Mouse (Mus musculus) ovary, adult 18-20 months (tissue): ENCODE results near the gene Efcab9.

Experiments used
- DNase-seq: peaks from one replicate; pipeline ENCODE4 v3.0.0; 2022; ENCODE audit warnings: low spot score, mixed read lengths

Gene Efcab9

GRCm38 (mm10) chr11:32531871-32532764 lies at the start of gene Efcab9:
Gene Efcab9, minus strand, starts transcription at chr11:32532081.
- no peak for DNase-seq

DNA sequence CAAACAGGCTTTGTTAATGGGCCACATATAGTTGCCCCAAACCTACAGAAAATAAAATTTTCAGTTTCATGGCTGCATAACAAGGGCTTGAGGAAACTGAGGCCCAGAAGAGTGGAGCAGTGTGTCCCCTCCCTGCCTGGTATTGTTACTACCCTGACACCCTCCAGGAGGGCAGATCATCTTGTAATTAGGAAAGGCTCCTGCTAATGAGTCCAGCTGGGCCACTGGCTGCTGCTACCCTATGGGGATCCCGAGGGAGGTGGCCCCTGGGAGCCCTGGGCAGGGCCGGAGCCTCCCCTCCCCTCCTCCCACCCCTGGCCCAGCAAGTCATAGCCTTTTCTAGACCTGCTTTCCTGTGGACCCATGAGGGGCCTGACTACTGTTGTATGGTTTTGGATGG lies 49.1 kb upstream of the Efcab9 start:
- DNase-seq = no peak

- no peak for DNase-seq
These were observed 48.5 kb upstream of the Efcab9 start for GRCm38 (mm10) chr11:32580305-32580947.

GRCm38 (mm10) chr11:32576760-32577050 lies 44.8 kb upstream of the Efcab9 start:
- DNase-seq = no peak

DNA sequence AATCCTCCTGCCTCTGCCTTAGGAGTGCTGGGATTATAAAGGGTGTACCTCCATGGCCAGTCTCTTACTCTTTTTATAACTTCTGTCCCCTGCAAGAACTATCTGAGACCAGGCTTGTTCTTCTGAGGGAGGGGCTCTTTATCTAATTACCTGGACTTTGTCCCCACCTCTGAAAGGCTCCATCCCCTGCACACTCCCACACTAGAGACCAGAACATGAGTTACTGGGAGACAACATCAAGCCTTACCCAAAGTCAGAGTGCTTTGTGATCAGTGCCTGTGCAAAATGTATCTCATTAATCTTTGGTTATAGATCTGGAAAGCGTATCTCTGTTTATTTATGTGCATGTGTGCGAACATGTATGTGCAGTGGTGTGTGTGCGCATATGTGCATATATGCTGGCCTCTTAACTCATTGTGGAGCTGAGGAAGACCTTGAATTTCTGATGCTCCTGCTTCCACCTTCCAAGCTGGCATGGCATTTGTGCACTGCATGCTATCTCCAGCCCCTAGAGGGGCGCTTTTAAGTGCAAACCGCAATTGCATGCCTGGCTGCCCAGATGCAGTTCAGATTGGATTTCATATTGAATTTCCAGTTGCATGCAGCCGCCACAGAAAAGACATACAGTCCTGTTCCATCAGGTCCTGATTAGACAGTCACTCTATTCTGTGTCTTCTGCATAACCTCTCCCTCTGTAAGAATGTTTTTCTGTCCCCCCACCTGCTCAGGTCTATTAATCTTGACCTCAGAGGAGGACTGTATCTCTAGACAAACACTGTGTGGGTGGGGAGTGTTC lies 44.3 kb upstream of the Efcab9 start:
- no peak for DNase-seq

GRCm38 (mm10) chr11:32573669-32574068 lies 41.8 kb upstream of the Efcab9 start:
- no peak for DNase-seq

GRCm38 (mm10) chr11:32571103-32571502 lies 39.2 kb upstream of the Efcab9 start:
- no peak for DNase-seq

DNA sequence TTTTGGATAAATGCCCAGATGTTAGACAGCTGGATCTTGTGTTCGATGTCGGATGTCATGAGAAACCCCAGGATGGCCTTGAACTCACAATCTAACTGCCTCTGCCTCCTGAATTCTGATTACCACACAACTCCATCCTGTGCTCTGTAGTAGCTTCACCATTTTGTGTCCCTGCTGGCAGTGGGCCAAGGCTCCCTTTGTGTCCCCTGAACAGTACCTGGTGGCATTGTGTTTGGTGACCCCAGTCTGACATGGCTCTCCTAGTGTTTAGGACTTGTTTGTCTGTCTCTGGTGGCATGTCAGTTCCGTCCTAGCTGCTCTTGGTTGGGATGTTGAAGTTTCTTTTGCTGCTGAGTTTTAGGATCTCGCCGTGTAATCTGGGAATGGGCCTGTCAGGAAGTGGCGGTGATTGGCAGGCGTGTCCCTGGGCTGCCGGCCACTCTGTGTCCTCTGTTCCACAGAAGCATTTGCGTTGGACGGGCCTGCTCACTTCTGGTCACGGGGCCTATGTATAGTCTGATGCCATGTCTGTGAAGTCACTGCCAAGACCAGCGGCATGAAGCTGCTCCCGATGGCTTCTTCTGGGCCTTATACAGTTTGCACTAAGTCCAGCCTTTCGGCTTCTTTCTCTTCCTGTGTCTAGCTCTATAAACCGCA lies 36.9 kb upstream of the Efcab9 start:
- no peak for DNase-seq

- DNase-seq = no peak
These were observed 36.2 kb upstream of the Efcab9 start for GRCm38 (mm10) chr11:32568060-32568459.

DNA sequence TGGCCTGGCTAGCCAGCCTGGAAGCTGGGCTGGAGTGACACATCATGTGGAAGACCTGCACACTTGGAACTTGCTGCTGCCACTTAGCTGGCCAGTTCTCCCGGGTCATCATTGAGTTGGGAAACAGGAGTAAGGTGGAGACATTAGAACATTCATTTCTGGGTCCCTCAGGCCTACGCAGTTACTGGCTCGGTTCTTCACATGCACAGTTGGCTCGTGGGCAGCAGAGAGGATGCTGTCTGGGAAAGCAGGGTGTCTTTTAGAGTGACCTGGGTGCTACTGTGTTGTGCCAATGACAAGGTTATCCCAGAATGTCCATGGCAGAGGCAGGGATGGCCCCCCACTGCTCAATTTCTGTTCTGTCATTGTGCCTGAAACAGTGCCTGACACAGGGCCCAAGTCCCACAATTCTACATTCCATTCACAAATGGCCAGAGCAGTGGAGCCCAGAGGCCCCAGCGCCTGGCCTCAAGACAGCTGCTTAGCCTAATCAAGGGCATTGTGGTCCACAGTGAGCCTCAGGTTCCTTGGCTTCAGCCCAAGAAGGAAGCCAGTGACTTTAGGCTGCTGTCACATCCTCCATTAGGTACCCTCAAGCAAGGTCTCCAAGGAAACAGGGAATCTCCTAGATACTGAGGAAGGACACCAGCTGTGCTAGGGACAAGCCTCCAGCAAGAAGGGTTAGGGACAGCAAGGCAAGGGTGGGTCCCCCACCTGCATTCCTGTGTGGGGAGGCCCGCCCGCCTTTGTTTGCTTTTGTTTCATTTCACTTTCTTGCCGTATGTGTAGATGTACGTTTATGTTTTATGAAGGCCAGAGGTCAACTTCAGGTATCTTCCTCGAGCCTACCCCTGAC lies 35.3 kb upstream of the Efcab9 start:
- no peak for DNase-seq

- DNase-seq = no peak
These were observed 34.3 kb upstream of the Efcab9 start for GRCm38 (mm10) chr11:32566184-32566583.

- peak; percentile 31 for DNase-seq
These were observed 33.2 kb upstream of the Efcab9 start for GRCm38 (mm10) chr11:32565088-32565487.

DNA sequence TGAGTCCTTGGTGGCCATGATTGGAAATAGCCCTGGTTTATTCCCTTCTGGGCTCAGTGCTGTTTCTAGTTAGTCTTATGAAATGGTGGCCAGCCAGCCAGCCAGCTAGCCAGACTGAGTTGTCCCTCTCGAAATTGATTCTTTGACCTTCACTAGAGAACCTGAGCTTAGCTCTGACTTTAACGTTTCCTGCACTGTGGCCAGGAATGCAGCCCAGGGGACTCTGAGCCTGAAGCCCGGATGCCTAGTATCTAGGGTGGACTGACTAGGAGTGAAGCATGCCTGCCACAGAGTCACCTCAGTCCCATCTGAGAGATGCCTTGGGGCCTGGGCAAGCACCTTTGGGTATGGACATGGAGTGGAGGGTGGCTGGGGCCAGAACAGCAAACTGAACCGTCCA lies 32.7 kb upstream of the Efcab9 start:
- no peak for DNase-seq

- no peak for DNase-seq
These were observed 31.8 kb upstream of the Efcab9 start for GRCm38 (mm10) chr11:32563660-32564059.

- no peak for DNase-seq
These were observed 30.8 kb upstream of the Efcab9 start for GRCm38 (mm10) chr11:32562706-32563105.

DNA sequence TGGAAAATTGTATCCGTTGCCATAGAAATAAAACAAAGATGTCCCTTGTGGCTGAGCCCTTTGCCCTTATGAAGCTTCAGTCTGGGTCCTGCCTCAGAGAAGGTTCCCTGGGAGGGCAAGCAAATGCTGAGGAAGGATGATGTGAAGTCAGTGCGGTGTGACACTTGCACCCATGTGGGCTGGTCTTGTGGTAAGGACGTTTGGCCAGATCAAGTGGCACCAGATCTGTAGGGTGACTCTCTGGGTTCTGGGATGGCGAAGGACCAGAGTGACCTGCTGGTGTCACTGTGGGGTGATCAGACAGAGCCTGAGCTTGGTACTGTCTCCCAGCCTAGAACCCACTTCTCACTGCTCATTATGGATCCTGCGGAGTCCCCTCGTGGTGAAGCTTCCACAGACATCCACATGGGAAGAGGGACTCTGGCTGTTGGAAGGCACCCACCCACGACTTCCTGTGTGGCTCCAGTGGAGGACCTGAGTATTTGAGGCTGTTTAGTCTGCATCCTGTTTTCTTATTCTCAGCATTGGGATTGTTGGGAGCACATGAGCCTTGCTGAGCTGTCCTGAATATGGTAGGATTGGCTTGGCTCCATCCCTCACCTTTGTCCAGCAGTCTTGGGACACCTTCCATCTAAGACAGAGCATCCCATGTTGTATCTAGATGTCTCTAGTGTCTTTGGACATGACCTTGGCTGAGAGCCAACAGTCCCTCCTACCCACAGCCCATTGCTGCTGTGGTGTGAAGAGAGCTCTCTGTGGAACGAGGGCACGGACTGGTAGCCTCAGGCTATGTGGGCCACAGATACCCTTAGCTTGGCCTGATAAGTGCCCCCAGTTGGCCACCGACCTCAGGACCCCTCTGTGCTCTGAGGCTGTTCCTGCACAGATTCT lies 29.8 kb upstream of the Efcab9 start:
- DNase-seq = no peak

DNA sequence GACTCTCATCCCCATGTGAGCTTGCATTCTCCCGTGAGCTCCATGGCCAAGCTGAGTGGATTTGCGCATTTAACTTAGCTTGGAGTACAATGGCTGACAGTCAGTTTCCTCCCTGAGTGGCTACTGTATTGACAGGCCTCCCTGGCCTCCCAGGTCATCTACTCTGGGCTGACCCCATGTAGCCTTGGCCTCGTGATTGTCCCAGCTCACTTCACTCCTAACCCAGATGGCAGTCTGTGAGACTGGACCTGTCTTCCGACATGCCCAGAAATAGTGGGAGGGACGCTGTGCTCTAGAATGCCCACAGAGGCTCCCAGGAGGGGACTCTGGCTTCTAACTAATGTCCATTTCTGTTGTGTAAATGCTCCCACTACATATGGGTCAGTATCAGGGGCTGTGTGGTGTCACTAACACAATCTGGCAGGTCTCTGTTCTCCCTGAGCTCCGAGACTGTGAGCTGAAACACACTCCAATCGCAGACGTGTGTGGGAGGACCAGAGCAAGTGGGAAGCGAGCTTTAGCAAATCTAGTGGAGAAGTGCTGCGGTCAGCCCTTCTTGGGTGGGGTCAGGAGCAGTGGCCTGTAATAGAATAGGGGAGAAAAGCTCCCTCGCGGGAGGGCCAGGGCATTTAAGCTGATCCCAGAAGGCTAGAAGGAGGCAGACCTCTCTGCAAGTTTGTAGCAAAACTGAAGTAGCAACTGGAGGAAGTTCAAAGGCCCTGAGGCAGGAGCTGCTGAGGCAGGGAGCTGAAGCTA lies 28.3 kb upstream of the Efcab9 start:
- DNase-seq = no peak

DNA sequence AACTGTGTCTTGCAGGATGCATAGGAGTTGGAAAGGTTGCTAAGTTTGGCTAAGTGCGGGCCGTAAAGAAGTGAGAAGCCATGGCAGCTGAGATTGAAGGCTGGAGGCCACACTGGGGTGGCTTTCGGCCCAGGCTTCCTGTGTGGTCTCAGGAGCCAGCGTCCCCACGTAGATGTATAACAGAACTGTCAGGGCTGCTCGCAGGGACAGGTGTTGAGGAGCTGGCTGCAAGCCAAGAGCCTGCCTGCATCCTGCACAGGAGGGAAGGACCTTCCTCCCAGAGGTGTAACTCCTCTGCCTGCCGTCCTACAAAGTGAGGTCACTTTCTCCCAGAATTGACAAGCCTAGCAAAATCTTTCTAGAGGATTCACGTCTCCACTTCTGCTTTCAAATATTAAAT lies 26.8 kb upstream of the Efcab9 start:
- DNase-seq = no peak

GRCm38 (mm10) chr11:32558026-32558425 lies 26.1 kb upstream of the Efcab9 start:
- DNase-seq = no peak
